Mouse (Mus musculus): ENCODE results near the gene Rpgrip1l. TPM values are rescaled to one million over a fixed set of nuclear protein-coding genes. Genes with fewer than 3 reads are reported as not detected.

The Rpgrip1l gene
- polyA plus RNA-seq, 1 experiment from 2014 or later: 9.3 TPM

- H3K4me2 ChIP-seq (replicated peaks): no peak overlapping the region
- H3K27ac ChIP-seq: no peak overlapping the region
- H3K9ac ChIP-seq: no peak overlapping the region
- no peak overlapping the region for H3K4me3 ChIP-seq (replicated peaks)
- H3K4me1 ChIP-seq (replicated peaks): no peaks in the 10 kb centered on the region
- H3K27me3 ChIP-seq (replicated peaks): no peaks in the 10 kb centered on the region
- 96% methylated on average over 9 of the region's 9 CpGs for WGBS
- H3K36me3 ChIP-seq: no peaks in the 10 kb centered on the region
- ATAC-seq: no peak
- H3K9me3 ChIP-seq: no peaks in the 10 kb centered on the region
Measured at GRCm38 (mm10) chr8:91249758-91250466, 63.1 kb downstream of the Rpgrip1l start.

GRCm38 (mm10) chr8:91245821-91246454 is 67.1 kb downstream of the Rpgrip1l start:
- H3K36me3 ChIP-seq: no peaks in the 10 kb centered on the region
- 74% methylated on average over 4 of the region's 4 CpGs for WGBS
- H3K4me3 ChIP-seq (replicated peaks): no peak overlapping the region
- H3K4me2 ChIP-seq (replicated peaks): no peak overlapping the region
- H3K27me3 ChIP-seq (replicated peaks): no peaks in the 10 kb centered on the region
- H3K4me1 ChIP-seq (replicated peaks): no peaks in the 10 kb centered on the region
- H3K9ac ChIP-seq: no peak overlapping the region
- H3K9me3 ChIP-seq: no peaks in the 10 kb centered on the region
- ATAC-seq: no peak
- H3K27ac ChIP-seq: no peak overlapping the region

GRCm38 (mm10) chr8:91242721-91243120 is 70.3 kb downstream of the Rpgrip1l start:
- no peaks in the 10 kb centered on the region for H3K27me3 ChIP-seq (replicated peaks)
- WGBS: 75% methylated on average over 1 of the region's 1 CpGs
- no peaks in the 10 kb centered on the region for H3K9me3 ChIP-seq
- no peak overlapping the region for H3K4me2 ChIP-seq (replicated peaks)
- H3K9ac ChIP-seq: no peak overlapping the region
- H3K4me1 ChIP-seq (replicated peaks): no peaks in the 10 kb centered on the region
- H3K27ac ChIP-seq: no peak overlapping the region
- no peak overlapping the region for H3K4me3 ChIP-seq (replicated peaks)
- H3K36me3 ChIP-seq: no peaks in the 10 kb centered on the region
- ATAC-seq: no peak

- Histone ChIP-seq H3K4me2 (replicated peaks) (no peak overlapping the region), H3K4me3 (replicated peaks) (no peak overlapping the region), H3K9ac (no peak overlapping the region), H3K27ac (no peak overlapping the region), H3K4me1 (replicated peaks) (no peaks in the 10 kb centered on the region), H3K27me3 (replicated peaks) (no peaks in the 10 kb centered on the region), H3K36me3 (no peaks in the 10 kb centered on the region), H3K9me3 (no peaks in the 10 kb centered on the region)
- 59% methylated on average over 8 of the region's 8 CpGs for WGBS
- peak; percentile 62; the same call in 1 of the 2 replicates for ATAC-seq
Measured at GRCm38 (mm10) chr8:91241873-91242519, 71.1 kb downstream of the Rpgrip1l start.

- no peak for ATAC-seq
- H3K4me2 ChIP-seq (replicated peaks): no peak overlapping the region
- no peak overlapping the region for H3K27ac ChIP-seq
Measured at GRCm38 (mm10) chr8:91241371-91241770, 71.7 kb downstream of the Rpgrip1l start.

GRCm38 (mm10) chr8:91237191-91237590 is 75.9 kb downstream of the Rpgrip1l start:
- no peaks in the 10 kb centered on the region for H3K4me1 ChIP-seq (replicated peaks)
- H3K9me3 ChIP-seq: no peaks in the 10 kb centered on the region
- H3K27me3 ChIP-seq (replicated peaks): no peaks in the 10 kb centered on the region
- ATAC-seq: no peak
- H3K4me2 ChIP-seq (replicated peaks): no peak overlapping the region
- WGBS: 76% methylated on average over 2 of the region's 2 CpGs
- no peak overlapping the region for H3K4me3 ChIP-seq (replicated peaks)
- H3K9ac ChIP-seq: no peak overlapping the region
- no peak overlapping the region for H3K27ac ChIP-seq
- H3K36me3 ChIP-seq: no peaks in the 10 kb centered on the region

More at GRCm38 (mm10) chr8:91241371-91241770, 71.7 kb downstream of the Rpgrip1l start:
- Histone ChIP-seq H3K9ac (no peak overlapping the region), H3K36me3 (no peaks in the 10 kb centered on the region), H3K27me3 (replicated peaks) (no peaks in the 10 kb centered on the region), H3K4me3 (replicated peaks) (no peak overlapping the region), H3K4me1 (replicated peaks) (no peaks in the 10 kb centered on the region), H3K9me3 (no peaks in the 10 kb centered on the region)
- 77% methylated on average over 5 of the region's 5 CpGs for WGBS

GRCm38 (mm10) chr8:91234097-91234496 is 79.0 kb downstream of the Rpgrip1l start:
- no peak overlapping the region for H3K4me2 ChIP-seq (replicated peaks)
- no peaks in the 10 kb centered on the region for H3K27me3 ChIP-seq (replicated peaks)
- H3K4me3 ChIP-seq (replicated peaks): no peak overlapping the region
- 92% methylated on average over 2 of the region's 2 CpGs for WGBS
- no peak overlapping the region for H3K27ac ChIP-seq
- no peaks in the 10 kb centered on the region for H3K9me3 ChIP-seq
- no peak for ATAC-seq
- no peaks in the 10 kb centered on the region for H3K4me1 ChIP-seq (replicated peaks)
- no peak overlapping the region for H3K9ac ChIP-seq
- no peaks in the 10 kb centered on the region for H3K36me3 ChIP-seq

- Histone ChIP-seq H3K4me1 (replicated peaks) (no peaks in the 10 kb centered on the region), H3K27ac (no peak overlapping the region), H3K36me3 (no peaks in the 10 kb centered on the region), H3K4me2 (replicated peaks) (no peak overlapping the region), H3K9ac (no peak overlapping the region), H3K4me3 (replicated peaks) (no peak overlapping the region), H3K9me3 (no peaks in the 10 kb centered on the region), H3K27me3 (replicated peaks) (no peaks in the 10 kb centered on the region)
- ATAC-seq: no peak
- WGBS: 82% methylated on average over 7 of the region's 7 CpGs
Measured at GRCm38 (mm10) chr8:91227421-91227841, 85.6 kb downstream of the Rpgrip1l start.

- H3K9ac ChIP-seq: no peak overlapping the region
- 0 out of 2 replicates have a peak, but pooled peaks cover 2% of the 10 kb centered on the region for H3K36me3 ChIP-seq
- H3K4me3 ChIP-seq (replicated peaks): no peak overlapping the region
- no peak overlapping the region for H3K27ac ChIP-seq
- no peaks in the 10 kb centered on the region for H3K27me3 ChIP-seq (replicated peaks)
- WGBS: 93% methylated on average over 7 of the region's 7 CpGs
- H3K4me1 ChIP-seq (replicated peaks): no peaks in the 10 kb centered on the region
- H3K9me3 ChIP-seq: no peaks in the 10 kb centered on the region
- ATAC-seq: no peak
- no peak overlapping the region for H3K4me2 ChIP-seq (replicated peaks)
Measured at GRCm38 (mm10) chr8:91224227-91224626, 88.8 kb downstream of the Rpgrip1l start.

- 94% methylated on average over 2 of the region's 2 CpGs for WGBS
- Histone ChIP-seq H3K4me2 (replicated peaks) (no peak overlapping the region), H3K36me3 (0 out of 2 replicates have a peak, but pooled peaks cover 2% of the 10 kb centered on the region)
Measured at GRCm38 (mm10) chr8:91221841-91222240, 91.2 kb downstream of the Rpgrip1l start.

GRCm38 (mm10) chr8:91218271-91218670 is 94.8 kb downstream of the Rpgrip1l start:
- 0 out of 2 replicates have a peak, but pooled peaks cover 2% of the 10 kb centered on the region for H3K36me3 ChIP-seq
- H3K27me3 ChIP-seq (replicated peaks): no peaks in the 10 kb centered on the region
- no peak for ATAC-seq
- no peaks in the 10 kb centered on the region for H3K9me3 ChIP-seq
- H3K4me1 ChIP-seq (replicated peaks): no peaks in the 10 kb centered on the region
- H3K9ac ChIP-seq: no peak overlapping the region
- no peak overlapping the region for H3K4me3 ChIP-seq (replicated peaks)
- H3K27ac ChIP-seq: no peak overlapping the region
- no peak overlapping the region for H3K4me2 ChIP-seq (replicated peaks)
- WGBS: 91% methylated on average over 4 of the region's 4 CpGs

More at GRCm38 (mm10) chr8:91221841-91222240, 91.2 kb downstream of the Rpgrip1l start:
- Histone ChIP-seq H3K9me3 (no peaks in the 10 kb centered on the region), H3K27me3 (replicated peaks) (no peaks in the 10 kb centered on the region), H3K27ac (no peak overlapping the region), H3K4me1 (replicated peaks) (no peaks in the 10 kb centered on the region), H3K9ac (no peak overlapping the region), H3K4me3 (replicated peaks) (no peak overlapping the region)
- no peak for ATAC-seq

GRCm38 (mm10) chr8:91217062-91217905 is 95.8 kb downstream of the Rpgrip1l start:
- Histone ChIP-seq H3K4me1 (replicated peaks) (no peaks in the 10 kb centered on the region), H3K9me3 (no peaks in the 10 kb centered on the region), H3K4me3 (replicated peaks) (no peak overlapping the region), H3K27ac (no peak overlapping the region), H3K36me3 (0 out of 2 replicates have a peak, but pooled peaks cover 2% of the 10 kb centered on the region), H3K9ac (no peak overlapping the region), H3K4me2 (replicated peaks) (no peak overlapping the region), H3K27me3 (replicated peaks) (no peaks in the 10 kb centered on the region)
- ATAC-seq: no peak
- WGBS: 82% methylated on average over 5 of the region's 5 CpGs
